Mouse (Mus musculus): ENCODE results near the gene Olfr560.

GRCm38 (mm10) chr7:102727391-102727790 lies 31.8 kb downstream of the Olfr560 start, which contains the start of gene Olfr559:
- no peak for TF ChIP-seq E2F4 (IDR thresholded peaks at IDR 0.05; ENCODE audit: insufficient replicate concordance, low read depth, low read length)
- TF ChIP-seq CTCF (conservative IDR thresholded peaks at IDR 0.05 in 1 of 2, IDR thresholded peaks at IDR 0.05 in 1 of 2; ENCODE audit: low read depth in 2 of 2, low read length in 2 of 2) = no peak
- no peak for TF ChIP-seq CHD2 (IDR thresholded peaks at IDR 0.05; ENCODE audit: low read length)
- TF ChIP-seq MAX (IDR thresholded peaks at IDR 0.05; ENCODE audit: low read length) = no peak
- no peak for TF ChIP-seq NRF1 (IDR thresholded peaks at IDR 0.05; ENCODE audit: low read depth, low read length)
- TF ChIP-seq ZMIZ1 (IDR thresholded peaks at IDR 0.05; ENCODE audit: low read depth, low read length) = no peak

Data from CH12.LX (cell line).